Mouse (Mus musculus) megakaryocyte progenitor cell, adult 5-6 weeks (primary cell): ENCODE measurements around the gene Gm20388. TPM values are rescaled to one million over a fixed set of nuclear protein-coding genes. Genes with fewer than 3 reads are reported as not detected.
"Not testable (repeated sequence)": the region's sequence is repeated elsewhere in the genome, so short reads cannot be mapped to it uniquely, and the experiment has no call there.

Experiments used
- ATAC-seq: replicated peaks from 2 replicates; pipeline ENCODE4 v1.8.0; 2016; ENCODE audit warnings: mild to moderate bottlenecking, moderate TSS enrichment, inconsistent platforms; ENCODE audit not compliant: poor library complexity
- total RNA-seq, 2 experiments: library from RNA; stranded (forward) in 1 of 2; stranded (reverse) in 1 of 2; fragments of 157-497, 149-512 nt in 1 of 2; fragments of 200-1000 nt in 1 of 2; gene quantifications; 2 replicates each; pipeline versions ENCODE4 v1.2.3 to v1.2.4; 2015 to 2017

Gene Gm20388
- total RNA-seq, 2 experiments from 2014 or later, result 18.6 TPM; not detected in 1

GRCm38 (mm10) chr8:121300501-121301411, 1390.1 kb downstream of the Gm20388 start:
- ATAC-seq, result no peak

- no peak for ATAC-seq
Measured at GRCm38 (mm10) chr8:121301431-121301830, 1390.8 kb downstream of the Gm20388 start.

GRCm38 (mm10) chr8:121301978-121302649, 1391.5 kb downstream of the Gm20388 start:
- ATAC-seq, result 0 out of 2 replicates have a peak, but pooled peaks have one; percentile 11

- ATAC-seq, result no peak
Measured at GRCm38 (mm10) chr8:121307723-121308122, 1397.1 kb downstream of the Gm20388 start.

- no peak for ATAC-seq
Measured at GRCm38 (mm10) chr8:121310976-121311819, 1400.6 kb downstream of the Gm20388 start.

GRCm38 (mm10) chr8:121313458-121313857, 1402.8 kb downstream of the Gm20388 start:
- ATAC-seq, result no peak

- no peak for ATAC-seq
Measured at GRCm38 (mm10) chr8:121314036-121314435, 1403.4 kb downstream of the Gm20388 start.

- ATAC-seq, result no peak
Measured at GRCm38 (mm10) chr8:121315569-121315968, 1404.9 kb downstream of the Gm20388 start.

- no peak for ATAC-seq
Measured at GRCm38 (mm10) chr8:121316009-121316408, 1405.4 kb downstream of the Gm20388 start.

- not testable (repeated sequence) for ATAC-seq
Measured at GRCm38 (mm10) chr8:121318756-121319155, 1408.1 kb downstream of the Gm20388 start.

GRCm38 (mm10) chr8:121319491-121319890, 1408.8 kb downstream of the Gm20388 start:
- no peak for ATAC-seq

GRCm38 (mm10) chr8:121326164-121326910, 1415.7 kb downstream of the Gm20388 start:
- no peak for ATAC-seq

- no peak for ATAC-seq
Measured at GRCm38 (mm10) chr8:121332436-121332835, 1421.8 kb downstream of the Gm20388 start.

- ATAC-seq, result no peak
Measured at GRCm38 (mm10) chr8:121334495-121335424, 1424.1 kb downstream of the Gm20388 start.

GRCm38 (mm10) chr8:121335684-121336083, 1425.0 kb downstream of the Gm20388 start:
- no peak for ATAC-seq

GRCm38 (mm10) chr8:121342931-121343330, 1432.3 kb downstream of the Gm20388 start:
- no peak for ATAC-seq

- no peak for ATAC-seq
Measured at GRCm38 (mm10) chr8:121344486-121344885, 1433.8 kb downstream of the Gm20388 start.

GRCm38 (mm10) chr8:121346175-121346574, 1435.5 kb downstream of the Gm20388 start:
- ATAC-seq, result no peak

- ATAC-seq, result no peak
Measured at GRCm38 (mm10) chr8:121346862-121347261, 1436.2 kb downstream of the Gm20388 start.
